Mouse (Mus musculus) hindbrain, embryonic 16.5 days (tissue): ENCODE data around the gene Mboat2. TPM values are rescaled to one million over a fixed set of nuclear protein-coding genes. Genes with fewer than 3 reads are reported as not detected.

Source experiments
- ATAC-seq: fragments of 200-750 bp; cut with Nextera tagmentation; 2 replicates; pipeline ENCODE4 v1.8.0; 2017; ENCODE audit warnings: moderate TSS enrichment, moderate library complexity
- H3K27ac ChIP-seq: fragments of 300-500 bp; sonication (generic); 2 replicates; pipeline ENCODE4 v1.5.1; 2014; ENCODE audit warnings: low read depth, mild to moderate bottlenecking, control low read depth, low read length, moderate library complexity
- H3K27me3 ChIP-seq: fragments of 300-500 bp; sonication (generic); replicated peaks from 2 replicates; pipeline ENCODE4 v1.6.1; 2014; ENCODE audit warnings: low read length; ENCODE audit not compliant: control insufficient read depth, insufficient read depth
- H3K36me3 ChIP-seq: fragments of 300-500 bp; sonication (generic); 2 replicates; pipeline ENCODE4 v1.6.1; 2014; ENCODE audit warnings: mild to moderate bottlenecking, low read length, moderate library complexity, mixed read lengths; ENCODE audit not compliant: control insufficient read depth, insufficient read depth
- H3K4me1 ChIP-seq: fragments of 300-500 bp; sonication (generic); 2 replicates; pipeline ENCODE4 v1.6.1; 2014; ENCODE audit warnings: low read depth, low read length; ENCODE audit not compliant: control insufficient read depth, insufficient read depth
- H3K4me2 ChIP-seq: fragments of 300-500 bp; sonication (generic); 2 replicates; pipeline ENCODE4 v1.6.1; 2014; ENCODE audit warnings: mild to moderate bottlenecking, low read length, control low read depth, moderate library complexity
- H3K4me3 ChIP-seq: fragments of 300-500 bp; sonication (generic); 2 replicates; pipeline ENCODE4 v1.5.1; 2014; ENCODE audit warnings: mild to moderate bottlenecking, low read length, control low read depth, moderate library complexity
- H3K9ac ChIP-seq: fragments of 300-500 bp; sonication (generic); 2 replicates; pipeline ENCODE4 v1.6.1; 2014; ENCODE audit warnings: low read depth, mild to moderate bottlenecking, control low read depth, low read length, moderate library complexity
- H3K9me3 ChIP-seq: fragments of 300-500 bp; sonication (generic); 2 replicates; pipeline ENCODE4 v1.6.1; 2014; ENCODE audit warnings: mild to moderate bottlenecking, low read length, moderate library complexity; ENCODE audit not compliant: control insufficient read depth
- WGBS: fragments of 180-500 bp; shearing (Covaris S2); extraction: QIAGEN DNeasy Blood & Tissue Kit; methylation state at CpG from one replicate; pipeline ENCODE4 v1.1.7; 2014; 5-methylcytosine and 5-hydroxymethylcytosine counted together
- polyA plus RNA-seq: library from polyadenylated mRNA; unstranded; fragments of >200 nt; fragmentation: Nextera tagmentation; extraction: Ambion mirVana; gene quantifications from 2 replicates; pipeline ENCODE4 v1.2.1, GENCODE M21; 2015

Mboat2 gene
- 65.8 and 68.6 TPM in 2 replicates for polyA plus RNA-seq

- Histone ChIP-seq H3K4me3 (peak within 1 kb of the TSS; percentile 86), H3K9me3 (no peaks in the 10 kb centered on the region), H3K4me1 (peaks cover 23% of the 10 kb centered on the region), H3K9ac (peak within 1 kb of the TSS; percentile 97), H3K36me3 (no peaks in the 10 kb centered on the region), H3K4me2 (peak within 1 kb of the TSS; percentile 78), H3K27me3 (no peaks in the 10 kb centered on the region), H3K27ac (peak within 1 kb of the TSS; percentile 97)
- WGBS: under 1% methylated on average over 24 of the region's 24 CpGs
- no peak for ATAC-seq
These were observed at the start of gene Mboat2 for GRCm38 (mm10) chr12:24830766-24831152. TSS of gene Mboat2 (plus strand) at chr12:24830879.

- Histone ChIP-seq H3K4me3 (no peak overlapping the region), H3K27me3 (no peaks in the 10 kb centered on the region), H3K4me2 (no peak overlapping the region), H3K9ac (no peak overlapping the region), H3K27ac (no peak overlapping the region), H3K4me1 (no peaks in the 10 kb centered on the region), H3K9me3 (no peaks in the 10 kb centered on the region), H3K36me3 (no peaks in the 10 kb centered on the region)
- 85% methylated on average over 4 of the region's 4 CpGs for WGBS
- no peak for ATAC-seq
These were observed 46.9 kb upstream of the Mboat2 start for GRCm38 (mm10) chr12:24783735-24784134.

GRCm38 (mm10) chr12:24785882-24786281 is 44.8 kb upstream of the Mboat2 start:
- Histone ChIP-seq H3K27me3 (no peaks in the 10 kb centered on the region), H3K9ac (no peak overlapping the region)

GRCm38 (mm10) chr12:24786316-24786715 is 44.4 kb upstream of the Mboat2 start:
- 15% methylated on average over 4 of the region's 4 CpGs for whole genome bisulfite sequencing
- ATAC-seq: no peak
- no peak overlapping the region for H3K4me2 ChIP-seq
- H3K27ac ChIP-seq: no peak overlapping the region
- H3K4me3 ChIP-seq: no peak overlapping the region
- no peaks in the 10 kb centered on the region for H3K4me1 ChIP-seq
- no peak overlapping the region for H3K9ac ChIP-seq
- H3K9me3 ChIP-seq: no peaks in the 10 kb centered on the region
- no peaks in the 10 kb centered on the region for H3K36me3 ChIP-seq
- no peaks in the 10 kb centered on the region for H3K27me3 ChIP-seq

More at GRCm38 (mm10) chr12:24785882-24786281, 44.8 kb upstream of the Mboat2 start:
- H3K9me3 ChIP-seq: no peaks in the 10 kb centered on the region
- no peak overlapping the region for H3K4me2 ChIP-seq
- 55% methylated on average over 5 of the region's 5 CpGs for WGBS
- no peaks in the 10 kb centered on the region for H3K36me3 ChIP-seq
- no peak overlapping the region for H3K27ac ChIP-seq
- H3K4me3 ChIP-seq: no peak overlapping the region
- ATAC-seq: no peak
- no peaks in the 10 kb centered on the region for H3K4me1 ChIP-seq

- Histone ChIP-seq H3K27ac (no peak overlapping the region), H3K4me2 (no peak overlapping the region), H3K9ac (no peak overlapping the region), H3K27me3 (no peaks in the 10 kb centered on the region), H3K9me3 (no peaks in the 10 kb centered on the region), H3K4me1 (no peaks in the 10 kb centered on the region), H3K36me3 (no peaks in the 10 kb centered on the region), H3K4me3 (no peak overlapping the region)
- WGBS: 89% methylated on average over 1 of the region's 1 CpGs
- ATAC-seq: no peak
These were observed 41.0 kb upstream of the Mboat2 start for GRCm38 (mm10) chr12:24789659-24790058.

- WGBS: 44% methylated on average over 1 of the region's 1 CpGs
- H3K4me2 ChIP-seq: no peak overlapping the region
- no peaks in the 10 kb centered on the region for H3K27me3 ChIP-seq
- no peaks in the 10 kb centered on the region for H3K9me3 ChIP-seq
- no peak overlapping the region for H3K4me3 ChIP-seq
- no peak overlapping the region for H3K9ac ChIP-seq
- H3K36me3 ChIP-seq: no peaks in the 10 kb centered on the region
- no peak for ATAC-seq
- H3K27ac ChIP-seq: no peak overlapping the region
- H3K4me1 ChIP-seq: no peaks in the 10 kb centered on the region
These were observed 19.4 kb upstream of the Mboat2 start for GRCm38 (mm10) chr12:24811230-24811629.

GRCm38 (mm10) chr12:24811906-24812305 is 18.8 kb upstream of the Mboat2 start:
- no peak for ATAC-seq
- no peaks in the 10 kb centered on the region for H3K9me3 ChIP-seq
- no peaks in the 10 kb centered on the region for H3K4me1 ChIP-seq
- no peaks in the 10 kb centered on the region for H3K27me3 ChIP-seq
- no peak overlapping the region for H3K27ac ChIP-seq
- 62% methylated on average over 4 of the region's 4 CpGs for WGBS
- no peak overlapping the region for H3K4me2 ChIP-seq
- no peaks in the 10 kb centered on the region for H3K36me3 ChIP-seq
- no peak overlapping the region for H3K4me3 ChIP-seq
- H3K9ac ChIP-seq: no peak overlapping the region

GRCm38 (mm10) chr12:24822831-24823230 is 7.8 kb upstream of the Mboat2 start:
- H3K4me1 ChIP-seq: no peaks in the 10 kb centered on the region; the same call in 1 of the 2 replicates
- no peaks in the 10 kb centered on the region for H3K9me3 ChIP-seq
- no peak overlapping the region for H3K9ac ChIP-seq
- no peaks in the 10 kb centered on the region for H3K27me3 ChIP-seq
- no peak overlapping the region for H3K4me3 ChIP-seq
- WGBS: 92% methylated on average over 2 of the region's 2 CpGs
- H3K27ac ChIP-seq: no peak overlapping the region
- no peaks in the 10 kb centered on the region for H3K36me3 ChIP-seq
- no peak overlapping the region for H3K4me2 ChIP-seq
- no peak for ATAC-seq

- H3K9me3 ChIP-seq: no peaks in the 10 kb centered on the region
- ATAC-seq: no peak
- peaks cover 2% of the 10 kb centered on the region; the same call in 1 of the 2 replicates for H3K4me1 ChIP-seq
- no peak overlapping the region for H3K4me2 ChIP-seq
- no peak overlapping the region for H3K9ac ChIP-seq
- no peak overlapping the region for H3K27ac ChIP-seq
- no peaks in the 10 kb centered on the region for H3K36me3 ChIP-seq
- H3K4me3 ChIP-seq: no peak overlapping the region
- H3K27me3 ChIP-seq: no peaks in the 10 kb centered on the region
- WGBS: 90% methylated on average over 3 of the region's 3 CpGs
These were observed 6.9 kb upstream of the Mboat2 start for GRCm38 (mm10) chr12:24823636-24824354.
